Mouse (Mus musculus): ENCODE results near the gene Dcaf8.

Dcaf8 gene

GRCm38 (mm10) chr1:172194435-172194834, 46.6 kb downstream of the Dcaf8 start:
- no peak for DNase-seq (ENCODE audit: low read depth)

GRCm38 (mm10) chr1:172197146-172197545, 49.3 kb downstream of the Dcaf8 start:
- DNase-seq (ENCODE audit: low read depth), result peak; percentile 50

GRCm38 (mm10) chr1:172197851-172198250, 50.0 kb downstream of the Dcaf8 start:
- DNase-seq (ENCODE audit: low read depth), result no peak

- DNase-seq (ENCODE audit: low read depth), result no peak
These were observed 50.4 kb downstream of the Dcaf8 start for GRCm38 (mm10) chr1:172198316-172198715.

GRCm38 (mm10) chr1:172198996-172199395, 51.1 kb downstream of the Dcaf8 start:
- no peak for DNase-seq (ENCODE audit: low read depth)

GRCm38 (mm10) chr1:172200161-172200560, 52.3 kb downstream of the Dcaf8 start:
- no peak for DNase-seq (ENCODE audit: low read depth)

GRCm38 (mm10) chr1:172200871-172201447, 53.1 kb downstream of the Dcaf8 start:
- no peak for DNase-seq (ENCODE audit: low read depth)

- no peak for DNase-seq (ENCODE audit: low read depth)
These were observed 54.3 kb downstream of the Dcaf8 start for GRCm38 (mm10) chr1:172201967-172202880.

GRCm38 (mm10) chr1:172202894-172203522, 55.1 kb downstream of the Dcaf8 start:
- no peak for DNase-seq (ENCODE audit: low read depth)

- DNase-seq (ENCODE audit: low read depth), result no peak
These were observed 55.7 kb downstream of the Dcaf8 start for GRCm38 (mm10) chr1:172203566-172203965.

- no peak for DNase-seq (ENCODE audit: low read depth)
These were observed 56.3 kb downstream of the Dcaf8 start for GRCm38 (mm10) chr1:172204033-172204813.

GRCm38 (mm10) chr1:172204814-172205740, 57.2 kb downstream of the Dcaf8 start:
- no peak for DNase-seq (ENCODE audit: low read depth)

- peak; percentile 59 for DNase-seq (ENCODE audit: low read depth)
These were observed 57.8 kb downstream of the Dcaf8 start for GRCm38 (mm10) chr1:172205741-172206087.

- DNase-seq (ENCODE audit: low read depth), result peak; percentile 69
These were observed 58.4 kb downstream of the Dcaf8 start, which contains the start of gene Pea15a for GRCm38 (mm10) chr1:172206141-172206917. Gene Pea15a (minus strand): TSS chr1:172206804.

- no peak for DNase-seq (ENCODE audit: low read depth)
These were observed 59.3 kb downstream of the Dcaf8 start for GRCm38 (mm10) chr1:172207111-172207584.

GRCm38 (mm10) chr1:172212776-172213175, 64.9 kb downstream of the Dcaf8 start:
- DNase-seq (ENCODE audit: low read depth), result no peak

GRCm38 (mm10) chr1:172213771-172214170, 65.9 kb downstream of the Dcaf8 start:
- DNase-seq (ENCODE audit: low read depth), result no peak

GRCm38 (mm10) chr1:172214748-172215147, 66.9 kb downstream of the Dcaf8 start:
- DNase-seq (ENCODE audit: low read depth), result no peak

- peak; percentile 91 for DNase-seq (ENCODE audit: low read depth)
These were observed 69.3 kb downstream of the Dcaf8 start for GRCm38 (mm10) chr1:172217148-172217547.
